Mouse (Mus musculus) G1E (cell line): ENCODE measurements around the gene Tacstd2. TPM values are rescaled to one million over a fixed set of nuclear protein-coding genes. Genes with fewer than 3 reads are reported as not detected.

Experiments used
- ATAC-seq: 2 replicates; pipeline ENCODE4 v1.8.0; 2016; ENCODE audit warnings: mild to moderate bottlenecking; ENCODE audit not compliant: insufficient number of reproducible peaks, poor library complexity, low FRiP score, severe bottlenecking; ENCODE audit errors: extremely low read depth
- DNase-seq: peaks from one replicate; pipeline ENCODE4 v3.0.0; 2012; ENCODE audit warnings: low spot score
- H3K27me3 ChIP-seq: 2 replicates; pipeline ENCODE4 v1.6.1; 2012; ENCODE audit warnings: mild to moderate bottlenecking, low read length, inconsistent platforms; ENCODE audit not compliant: insufficient read depth
- H3K36me3 ChIP-seq: replicated peaks from 2 replicates; pipeline ENCODE3; 2012; ENCODE audit warnings: mild to moderate bottlenecking, inconsistent platforms
- H3K4me1 ChIP-seq: 2 replicates; pipeline ENCODE4 v1.6.1; 2012; ENCODE audit warnings: low read depth, low read length, inconsistent platforms, mixed read lengths; ENCODE audit not compliant: insufficient read depth
- H3K4me3 ChIP-seq: 2 replicates; pipeline ENCODE4 v1.5.1; 2012; ENCODE audit warnings: low read depth, mild to moderate bottlenecking, inconsistent platforms, low read length, moderate library complexity, mixed read lengths
- H3K9me3 ChIP-seq: replicated peaks from 2 replicates; pipeline ENCODE4 v1.6.1; 2012; ENCODE audit warnings: inconsistent platforms
- CTCF ChIP-seq: IDR thresholded peaks from 2 replicates; pipeline ENCODE4 v1.5.1; 2012; ENCODE audit warnings: low read depth, low read length, inconsistent platforms, mixed read lengths
- GATA1 ChIP-seq: IDR thresholded peaks from 2 replicates; pipeline ENCODE4 v1.6.1; 2012; ENCODE audit warnings: borderline replicate concordance, low read length, inconsistent platforms, mixed read lengths
- GATA2 ChIP-seq: IDR thresholded peaks from 2 replicates; pipeline ENCODE4 v1.6.1; 2012; ENCODE audit warnings: low read depth, low read length, inconsistent platforms, borderline replicate concordance
- POLR2AphosphoS5 ChIP-seq: IDR thresholded peaks from 2 replicates; pipeline ENCODE4 v1.6.1; 2012; ENCODE audit warnings: low read depth, low read length, inconsistent platforms; ENCODE audit not compliant: insufficient replicate concordance
- TAL1 ChIP-seq: conservative IDR thresholded peaks from 2 replicates; pipeline ENCODE4 v1.6.1; 2012; ENCODE audit warnings: low read depth, low read length, inconsistent platforms, mixed read lengths
- polyA plus RNA-seq: library from polyadenylated mRNA; stranded (reverse); fragments of >175 nt; gene quantifications from 2 replicates; pipeline ENCODE4 v1.2.3, GENCODE M21; 2012
- total RNA-seq, 2 experiments: library from RNA; stranded (forward) in 1 of 2; stranded (reverse) in 1 of 2; fragments of 200-1000 nt in 1 of 2; fragments of >200 nt in 1 of 2; fragmentation: Nextera tagmentation in 1 of 2; gene quantifications; 2 replicates each; pipeline ENCODE4 v1.2.3; 2014 to 2017

Gene Tacstd2
- total RNA-seq (2014; fragmentation: Nextera tagmentation) (not detected in 2 replicates), total RNA-seq (2017) (0.06 TPM in 1 of 2 replicates, not detected in the other), polyA plus RNA-seq (not detected in 2 replicates)

DNA sequence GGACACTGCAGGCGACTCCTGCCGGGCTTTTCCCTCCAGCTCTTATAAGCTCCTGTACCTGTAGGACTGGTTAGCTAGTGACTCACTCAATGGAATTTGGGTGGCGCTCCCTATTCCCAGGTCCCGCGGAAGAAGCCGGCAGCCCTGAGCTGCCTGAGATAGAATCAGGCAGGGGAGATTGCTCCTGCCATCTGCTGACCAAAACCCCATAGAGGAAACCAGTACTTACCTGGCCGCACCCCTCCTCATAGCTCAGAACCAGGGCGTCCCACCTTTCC lies at the start of gene Tacstd2:
Gene Tacstd2 (minus strand): TSS at position 20 of the 278 bp plus-strand sequence.
- TF ChIP-seq POLR2AphosphoS5 (no peak), TAL1 (no peak), GATA2 (no peak), CTCF (no peak), GATA1 (no peak)
- no peak for DNase-seq

DNA sequence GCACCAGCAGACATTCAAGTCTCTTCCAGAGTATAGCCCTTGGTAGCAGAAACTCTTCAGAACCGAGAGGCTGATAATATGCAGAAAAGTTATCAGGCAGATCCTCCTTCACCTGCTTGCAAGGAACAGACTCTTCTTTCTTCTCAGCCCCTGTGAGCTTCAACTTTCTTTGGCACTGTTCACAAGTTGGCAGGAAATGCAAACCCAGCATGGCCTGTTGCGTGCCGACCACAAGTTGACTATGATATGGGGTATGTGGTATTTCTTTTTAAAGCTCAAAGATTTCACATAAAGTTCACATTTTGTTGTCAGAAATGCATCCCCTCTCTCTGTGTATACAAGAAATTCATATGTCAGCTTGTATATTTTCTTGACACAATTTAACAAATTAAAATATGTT lies 30.7 kb upstream of the Tacstd2 start:
- Histone ChIP-seq H3K36me3 (no peaks in the 10 kb centered on the region), H3K9me3 (no peaks in the 10 kb centered on the region), H3K4me1 (no peaks in the 10 kb centered on the region), H3K27me3 (no peaks in the 10 kb centered on the region), H3K4me3 (no peak overlapping the region)
- ATAC-seq, result no peak
- DNase-seq, result no peak
- TF ChIP-seq TAL1 (no peak), GATA1 (no peak), POLR2AphosphoS5 (no peak), GATA2 (no peak), CTCF (no peak)

More for the DNA sequence above, at the start of gene Tacstd2:
- no peaks in the 10 kb centered on the region for H3K36me3 ChIP-seq
- H3K9me3 ChIP-seq, result 0 out of 2 replicates have a peak, but pooled peaks cover 3% of the 10 kb centered on the region
- no peak within 1 kb of the TSS for H3K4me3 ChIP-seq
- H3K27me3 ChIP-seq, result peaks cover 15% of the 10 kb centered on the region; the same call in 1 of the 2 replicates
- ATAC-seq, result no peak
- H3K4me1 ChIP-seq, result peaks cover 7% of the 10 kb centered on the region

DNA sequence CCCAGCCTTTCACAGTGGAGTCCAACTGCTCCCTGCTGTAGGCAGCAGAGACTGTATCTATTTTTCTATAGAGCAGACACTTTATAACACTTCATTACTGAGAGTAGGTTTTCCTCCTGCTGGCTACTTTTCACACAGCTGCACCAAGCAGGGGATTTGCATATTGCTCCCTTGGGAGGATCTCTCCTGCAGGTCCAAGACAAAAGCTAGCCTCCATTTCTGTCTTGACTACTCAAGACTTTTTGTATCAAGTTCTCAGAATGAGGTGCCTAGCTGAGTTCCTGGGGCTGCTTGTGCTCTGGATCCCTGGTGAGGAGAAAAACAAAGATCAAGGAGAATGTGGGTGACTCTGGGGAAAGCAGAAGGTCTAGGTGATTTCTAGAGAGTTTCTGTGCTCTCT lies 19.8 kb upstream of the Tacstd2 start:
- H3K4me3 ChIP-seq, result no peak overlapping the region
- TF ChIP-seq TAL1 (no peak), POLR2AphosphoS5 (no peak), GATA2 (no peak), GATA1 (no peak), CTCF (no peak)
- H3K27me3 ChIP-seq, result peaks cover 7% of the 10 kb centered on the region; the same call in 1 of the 2 replicates
- no peaks in the 10 kb centered on the region for H3K36me3 ChIP-seq
- no peaks in the 10 kb centered on the region for H3K4me1 ChIP-seq
- ATAC-seq, result no peak
- DNase-seq, result no peak
- no peaks in the 10 kb centered on the region for H3K9me3 ChIP-seq

DNA sequence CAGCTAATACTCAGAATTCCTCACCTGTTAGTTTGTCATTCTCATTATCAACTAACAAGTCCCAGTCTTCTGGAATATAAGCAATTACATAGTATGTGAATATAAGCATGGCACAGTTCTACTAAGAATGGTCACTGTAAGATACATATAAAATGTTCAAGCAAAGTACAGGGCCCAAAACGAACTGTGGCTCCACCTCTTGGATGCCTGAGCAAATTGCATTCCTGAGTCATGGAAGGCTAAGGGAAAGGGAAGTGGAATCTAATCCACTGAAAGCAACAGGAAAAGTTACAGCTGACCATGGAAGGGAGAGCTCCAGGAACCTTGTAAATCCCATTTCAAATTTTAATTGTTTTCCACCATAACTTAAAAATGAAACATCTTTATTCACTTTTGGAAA lies 14.0 kb upstream of the Tacstd2 start:
- ATAC-seq, result no peak
- H3K9me3 ChIP-seq, result no peaks in the 10 kb centered on the region
- no peak for TF ChIP-seq TAL1
- no peak for TF ChIP-seq GATA2
- no peak for TF ChIP-seq GATA1
- TF ChIP-seq POLR2AphosphoS5, result no peak
- no peak for TF ChIP-seq CTCF

DNA sequence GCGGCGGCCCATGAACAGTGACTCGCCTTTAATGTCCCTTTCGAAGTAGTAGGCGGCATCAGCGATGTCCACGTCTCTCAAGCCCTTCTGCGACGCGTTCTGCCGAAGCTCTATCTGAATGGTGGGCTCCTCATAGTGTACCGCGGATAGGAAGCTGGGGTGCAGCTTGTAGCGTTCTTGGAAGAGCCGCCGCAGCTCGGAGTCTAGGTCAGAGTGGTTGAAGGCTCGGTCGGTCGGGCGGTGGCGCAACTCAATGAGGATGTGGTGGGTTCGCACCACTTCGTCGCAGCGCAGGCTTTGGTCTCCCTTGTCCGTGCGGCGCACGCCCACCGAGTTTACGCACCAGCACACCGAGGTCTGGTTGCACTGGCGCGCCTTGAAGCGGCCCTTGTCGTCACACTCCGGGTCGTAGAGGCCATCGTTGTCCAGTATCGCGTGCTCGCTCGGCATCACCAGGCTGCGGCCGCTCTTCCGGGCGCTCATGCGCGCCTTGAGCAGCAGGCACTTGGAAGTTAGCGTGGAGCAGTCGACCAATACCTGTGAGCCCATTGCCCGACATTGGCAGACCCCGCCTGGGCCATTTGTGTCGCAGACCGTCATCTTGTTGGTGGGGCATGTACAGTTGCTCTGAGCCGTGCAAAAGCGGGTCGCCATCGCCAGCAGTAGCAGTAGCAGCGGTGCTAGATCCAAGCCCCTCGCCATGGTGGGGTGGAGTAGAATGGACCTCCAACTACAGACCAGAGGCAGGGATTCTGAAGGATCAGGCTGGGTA lies 405 bp downstream of the Tacstd2 start:
- Histone ChIP-seq H3K4me1 (peaks cover 7% of the 10 kb centered on the region), H3K27me3 (peaks cover 15% of the 10 kb centered on the region; the same call in 1 of the 2 replicates), H3K9me3 (0 out of 2 replicates have a peak, but pooled peaks cover 3% of the 10 kb centered on the region), H3K4me3 (no peak overlapping the region), H3K36me3 (no peaks in the 10 kb centered on the region)
- ATAC-seq, result no peak
- TF ChIP-seq GATA1 (no peak), CTCF (no peak), TAL1 (no peak), GATA2 (no peak), POLR2AphosphoS5 (no peak)
- DNase-seq, result no peak

More for the DNA sequence above, 14.0 kb upstream of the Tacstd2 start:
- DNase-seq, result no peak
- H3K4me1 ChIP-seq, result no peaks in the 10 kb centered on the region
- peaks cover 5% of the 10 kb centered on the region; the same call in 1 of the 2 replicates for H3K27me3 ChIP-seq
- H3K4me3 ChIP-seq, result no peak overlapping the region
- no peaks in the 10 kb centered on the region for H3K36me3 ChIP-seq
